Mouse (Mus musculus): Measurements from ENCODE around the gene Bpgm.

GRCm38 (mm10) chr6:34520912-34521311 lies 44.9 kb downstream of the Bpgm start:
- no peak for TF ChIP-seq POLR2A (IDR thresholded peaks at IDR 0.05; ENCODE audit: low read depth, low read length)
- no peak for TF ChIP-seq CTCF (IDR thresholded peaks at IDR 0.05; ENCODE audit: extremely low read depth, insufficient read length, insufficient replicate concordance, low read depth, low read length)
